Mouse (Mus musculus) 416B (cell line): ENCODE results near the gene Pde4d.

ENCODE experiments used
- DNase-seq: peaks from one replicate; pipeline ENCODE4 v3.0.0; 2011; ENCODE audit warnings: low read depth

The Pde4d gene

DNA sequence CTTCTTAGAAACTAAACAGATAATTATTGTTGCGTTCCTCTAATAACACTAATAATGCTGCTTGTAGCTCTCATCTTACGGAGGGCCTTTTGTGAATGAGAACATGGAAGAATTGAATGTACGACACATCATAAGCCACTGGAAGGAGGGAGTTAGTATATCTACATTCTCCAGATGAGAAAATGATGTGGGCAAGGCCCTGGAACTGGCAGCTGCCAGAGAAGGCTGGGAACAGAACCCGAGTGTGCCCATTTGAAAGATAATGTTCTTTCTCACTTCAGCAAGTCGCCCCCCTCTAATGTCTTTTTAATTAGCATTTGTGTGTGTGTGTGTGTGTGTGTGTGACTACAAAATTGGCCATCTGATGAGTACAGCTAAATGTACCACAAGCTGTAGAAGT lies 1240.8 kb downstream of the Pde4d start:
- DNase-seq, result no peak

DNA sequence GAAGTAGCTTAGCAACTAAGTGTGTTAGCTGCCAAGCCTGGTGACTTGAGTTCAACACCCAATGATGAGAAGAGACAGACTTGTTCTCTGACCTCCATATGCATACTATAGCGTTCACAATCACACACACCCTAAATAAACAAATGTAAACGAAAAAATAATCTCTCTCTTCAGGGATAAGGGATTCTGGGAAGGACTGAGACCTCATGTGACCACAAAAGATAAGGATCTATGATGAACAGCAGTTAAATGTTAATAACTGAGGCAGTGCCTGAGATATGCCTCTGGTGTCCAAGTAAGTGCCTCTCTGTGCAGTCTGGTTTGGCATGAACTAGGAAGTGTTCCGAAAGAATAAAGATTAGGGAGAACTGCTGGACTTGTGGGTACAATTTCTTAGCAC lies 1243.1 kb downstream of the Pde4d start:
- no peak for DNase-seq

DNA sequence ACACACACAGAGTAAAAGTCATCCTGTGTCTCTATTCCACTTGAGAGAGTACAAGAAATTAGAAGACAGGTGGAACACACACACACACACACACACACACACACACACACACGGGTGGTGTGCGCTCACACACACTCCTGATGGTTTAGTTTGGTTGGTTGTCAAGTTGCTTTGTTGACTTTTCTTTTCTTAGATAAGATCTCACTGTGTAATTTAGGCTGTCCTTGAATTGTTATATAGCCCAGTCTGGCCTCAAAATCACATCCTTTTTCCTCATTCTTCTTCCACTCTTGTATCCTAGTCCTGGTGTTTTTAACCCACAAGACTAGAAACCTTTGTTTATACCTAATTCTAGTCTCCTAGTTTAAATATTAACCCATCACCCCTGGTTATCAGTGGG lies 1244.0 kb downstream of the Pde4d start:
- DNase-seq, result peak; percentile 20

DNA sequence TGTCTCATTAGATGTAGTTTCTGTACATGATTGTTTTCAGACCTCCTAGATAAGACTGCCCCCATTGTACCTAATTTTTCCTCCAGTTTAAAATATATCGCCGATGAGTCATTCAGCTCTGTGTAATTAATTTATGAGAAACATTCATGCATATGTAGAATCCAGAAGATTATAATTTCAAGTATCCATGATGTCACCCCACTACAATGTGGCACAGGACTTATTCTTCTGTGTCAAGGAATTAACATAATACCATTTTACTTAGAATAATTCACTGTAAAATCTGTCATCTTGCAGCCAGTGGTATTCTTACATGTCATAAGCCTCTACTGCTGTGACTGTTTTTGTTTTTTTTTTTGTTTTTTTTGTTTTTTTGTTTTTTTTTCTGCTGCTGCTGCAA lies 1244.5 kb downstream of the Pde4d start:
- DNase-seq, result peak; percentile 14

DNA sequence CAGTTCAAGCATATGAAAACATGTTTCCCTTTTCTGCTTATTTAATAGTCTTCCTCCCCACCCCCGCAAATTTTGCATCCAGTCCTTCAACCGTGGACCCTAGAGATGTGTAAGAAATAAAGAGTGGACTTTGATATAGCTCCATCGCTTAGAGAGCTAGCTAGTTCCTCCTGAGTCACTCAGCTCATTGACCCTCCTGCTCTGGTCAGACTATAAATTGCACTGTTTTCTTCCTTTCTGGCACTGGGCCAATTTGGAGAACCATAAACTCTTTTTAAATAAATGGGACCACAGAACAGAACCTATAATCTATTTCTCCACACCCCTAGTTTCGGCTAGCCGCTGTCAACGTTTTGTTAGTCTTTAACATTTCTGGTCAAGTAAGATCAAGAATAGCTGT lies 1245.3 kb downstream of the Pde4d start:
- DNase-seq, result peak; percentile 26

DNA sequence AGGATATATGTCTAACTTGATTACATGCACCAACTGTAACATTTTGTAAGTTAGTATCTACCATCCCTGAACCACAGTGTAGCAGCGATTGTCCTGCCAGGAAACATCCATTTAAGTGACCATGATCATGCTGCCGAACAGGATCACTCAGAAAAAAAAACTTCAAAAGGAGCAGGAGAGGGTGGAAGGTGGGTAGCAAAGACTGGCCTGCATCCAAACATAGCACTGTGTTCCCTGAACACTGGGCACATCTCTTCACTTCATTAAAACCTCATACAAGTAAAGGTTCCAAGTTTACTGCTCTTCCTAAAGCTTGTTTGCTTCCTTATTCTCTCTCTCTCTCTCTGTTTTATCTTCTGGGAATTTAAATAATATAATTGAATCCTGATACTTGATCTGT lies 1256.4 kb downstream of the Pde4d start:
- no peak for DNase-seq

DNA sequence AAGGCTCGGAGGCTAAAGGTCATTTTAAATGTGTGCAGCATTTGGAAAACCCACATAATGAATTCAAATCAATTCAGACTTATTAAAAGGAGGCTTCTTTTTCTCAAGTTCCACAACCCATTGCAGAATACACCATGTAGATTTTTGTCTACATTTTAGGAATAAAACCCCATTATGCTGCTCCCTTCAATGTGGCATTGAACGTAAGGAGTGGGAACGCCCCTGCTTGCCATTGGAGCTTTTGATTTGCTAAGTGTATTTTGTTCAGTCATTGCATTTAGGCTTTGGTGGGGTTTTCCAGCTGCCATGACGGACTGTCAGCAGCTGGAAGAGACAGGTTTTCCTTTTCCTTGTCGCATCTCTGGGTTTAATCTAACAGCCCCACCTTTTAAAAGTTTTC lies 1256.8 kb downstream of the Pde4d start:
- DNase-seq, result no peak

DNA sequence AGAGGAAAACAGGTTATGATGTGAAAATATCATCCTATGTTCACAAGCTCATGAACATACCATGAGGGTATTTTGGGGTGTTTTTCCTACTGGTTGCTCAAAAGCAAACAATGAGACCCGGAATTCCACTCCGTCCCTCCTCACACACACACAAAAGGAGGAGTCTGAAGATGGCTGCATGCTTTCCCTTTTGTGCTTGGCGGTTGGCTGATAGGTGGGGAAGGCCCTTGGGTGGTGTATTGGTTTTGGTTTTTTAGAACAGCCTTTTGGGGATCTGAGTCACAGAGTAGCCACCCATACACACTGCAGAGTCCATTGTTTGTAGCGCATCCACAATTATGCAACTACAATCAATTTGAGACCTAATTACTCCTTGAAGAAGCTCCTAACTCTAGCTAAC lies 1257.4 kb downstream of the Pde4d start:
- no peak for DNase-seq

DNA sequence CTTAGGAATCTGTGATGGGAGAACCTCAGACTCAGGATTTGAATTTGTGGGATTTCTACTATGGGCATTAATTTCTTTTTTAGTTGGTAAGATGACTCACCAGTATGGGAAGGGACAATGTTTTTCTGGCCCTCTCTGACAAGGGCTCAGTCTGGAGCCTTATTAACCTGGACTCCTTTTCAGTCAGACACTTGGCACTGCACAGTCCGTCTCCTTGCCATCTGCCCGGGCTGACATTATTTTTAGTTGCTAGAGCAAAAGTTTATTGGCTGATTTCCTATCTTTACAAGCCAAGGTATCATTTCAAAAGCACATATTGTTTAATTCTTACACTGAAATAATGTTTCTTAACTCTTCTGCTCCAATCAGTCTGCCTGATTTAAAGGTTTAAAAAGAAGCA lies 1258.6 kb downstream of the Pde4d start:
- no peak for DNase-seq

DNA sequence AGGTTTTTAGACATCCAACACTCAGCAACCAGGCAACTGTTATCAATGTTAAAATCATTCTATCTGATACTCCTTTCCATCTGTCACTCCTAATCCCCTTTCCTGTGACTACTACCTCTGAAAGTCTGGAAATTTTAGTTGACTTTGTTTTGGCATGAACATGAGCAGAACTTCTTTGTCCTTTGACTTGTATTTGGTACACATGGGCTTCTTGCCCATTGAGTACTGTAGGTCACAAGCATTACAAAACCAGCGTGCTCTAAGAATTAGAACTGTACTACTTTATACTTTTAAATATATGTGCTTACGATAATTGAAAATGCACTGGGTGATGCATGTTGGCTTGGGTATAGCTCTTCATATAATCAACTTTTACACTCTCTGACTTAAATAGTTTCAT lies 1264.8 kb downstream of the Pde4d start:
- DNase-seq, result no peak

DNA sequence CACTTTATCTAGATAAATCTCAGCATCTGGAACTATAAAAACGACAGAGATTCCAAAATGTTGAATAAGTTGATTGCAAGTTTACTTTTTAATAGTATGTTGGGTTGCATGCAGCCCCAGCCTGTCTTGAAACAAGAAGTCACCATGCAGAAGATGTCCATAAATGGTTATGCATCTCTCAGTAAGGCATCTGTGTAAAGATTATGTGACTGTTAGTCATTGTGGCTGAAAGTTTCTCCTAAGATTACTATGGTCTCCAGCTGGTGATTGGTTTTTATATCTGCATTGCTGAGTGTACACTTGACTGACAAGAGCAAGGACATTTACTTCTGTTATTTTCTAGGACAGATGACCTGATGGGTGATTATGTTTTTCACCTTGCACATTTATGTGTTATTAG lies 1265.6 kb downstream of the Pde4d start:
- peak; percentile 67 for DNase-seq

DNA sequence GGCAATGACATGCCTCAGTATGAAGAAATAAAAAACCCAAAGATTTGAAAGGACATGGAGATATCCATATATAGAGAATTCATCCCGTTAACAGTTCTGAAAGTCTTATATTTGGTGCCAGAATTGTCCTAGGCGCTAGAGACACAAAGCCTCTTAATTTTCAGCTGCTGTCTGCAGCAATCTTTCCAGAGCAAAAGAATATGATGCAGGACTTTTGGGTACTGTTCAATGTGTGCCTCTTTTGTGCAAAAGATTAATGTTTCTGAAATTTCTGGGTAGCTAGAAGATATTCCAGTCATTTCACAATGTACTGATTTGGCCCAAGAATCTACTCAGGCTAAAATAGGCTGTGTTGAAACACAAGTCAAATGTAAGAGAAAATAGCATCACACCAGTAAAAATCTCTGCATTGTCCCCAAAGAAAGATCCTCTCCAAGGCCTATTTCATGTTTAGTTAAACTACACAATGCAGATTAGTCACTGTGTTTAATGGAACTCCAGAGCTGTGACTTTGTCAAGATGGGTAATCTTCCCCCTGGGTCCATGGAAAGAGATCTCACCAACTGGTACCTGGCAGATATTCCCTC lies 1270.5 kb downstream of the Pde4d start:
- DNase-seq, result no peak

DNA sequence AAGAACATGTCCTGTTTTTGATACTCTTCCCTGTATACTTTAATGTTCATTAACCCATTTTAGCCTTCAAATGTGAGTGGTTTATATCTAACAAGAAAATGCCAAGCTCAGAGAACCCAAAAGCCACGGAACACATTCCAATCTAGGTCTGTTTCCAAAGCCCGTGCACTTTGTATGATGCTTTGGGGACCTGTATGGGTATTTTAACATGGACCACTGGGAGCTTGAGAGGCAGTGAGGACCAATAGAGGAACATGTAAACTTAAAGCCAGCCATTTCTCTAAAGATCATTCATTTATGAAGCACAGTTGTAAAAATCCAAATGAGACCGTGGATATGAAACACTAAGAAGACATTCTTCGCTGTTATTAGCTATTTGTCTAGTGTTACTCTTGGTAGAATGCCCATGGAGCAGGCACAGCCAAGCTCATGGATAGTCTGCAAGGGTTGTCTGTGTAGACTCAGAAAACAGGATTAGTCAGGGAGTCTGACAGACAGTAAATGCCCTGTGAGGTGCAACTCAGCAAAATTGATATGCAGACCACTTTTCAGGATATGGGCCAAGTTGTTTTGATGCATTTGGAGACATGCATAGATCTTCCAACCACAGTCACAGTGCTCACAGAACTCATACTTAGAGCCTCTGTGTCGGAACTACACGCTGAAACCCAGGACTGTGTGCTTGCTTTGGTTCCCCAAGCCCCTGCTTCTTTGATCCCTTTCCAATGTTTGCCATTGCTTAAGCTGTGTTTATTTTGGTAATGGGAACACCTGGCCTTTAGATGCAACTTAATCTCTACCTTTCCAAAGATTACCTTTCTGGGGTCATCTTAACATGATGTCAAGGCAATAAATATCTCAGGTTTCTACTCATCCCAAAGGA lies 1272.7 kb downstream of the Pde4d start:
- DNase-seq, result no peak

DNA sequence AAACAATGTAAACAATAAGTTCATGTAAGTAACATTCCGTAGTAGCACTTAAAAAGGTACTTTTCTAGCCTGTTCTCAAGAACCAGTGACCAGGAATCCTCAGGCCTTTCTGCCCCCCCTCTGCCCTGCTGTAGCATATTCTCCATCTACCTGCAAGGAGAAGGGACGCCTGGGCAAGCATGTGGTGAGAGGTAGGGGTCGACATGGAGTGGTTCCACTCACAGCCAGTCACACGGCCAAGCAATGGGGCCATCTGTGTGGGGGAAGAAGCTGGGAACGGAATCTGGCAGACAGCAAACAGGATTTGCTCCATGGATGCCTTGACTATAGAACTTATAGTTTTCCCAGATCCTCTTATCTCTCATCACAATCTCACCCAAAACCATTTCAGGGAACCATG lies 1277.6 kb downstream of the Pde4d start:
- no peak for DNase-seq

DNA sequence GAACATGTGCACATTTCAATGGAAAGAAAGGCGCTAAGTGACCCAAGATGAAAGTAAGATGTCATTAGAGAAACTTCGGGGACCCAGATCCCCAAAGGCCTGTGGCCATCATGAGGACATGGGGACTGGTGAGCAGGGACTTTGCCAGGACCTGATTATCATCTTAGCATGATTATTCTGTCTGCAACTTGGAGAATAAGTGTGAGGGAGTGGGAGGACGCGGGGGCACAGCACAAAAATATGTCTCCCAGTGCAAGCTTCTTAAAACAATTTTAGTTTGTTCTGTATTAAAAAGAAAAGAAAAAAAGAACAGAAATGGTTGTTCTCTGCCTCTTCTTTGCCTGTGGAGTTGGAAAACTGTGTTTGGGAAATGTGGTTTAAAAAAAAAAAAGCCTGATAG lies 1279.9 kb downstream of the Pde4d start:
- no peak for DNase-seq

DNA sequence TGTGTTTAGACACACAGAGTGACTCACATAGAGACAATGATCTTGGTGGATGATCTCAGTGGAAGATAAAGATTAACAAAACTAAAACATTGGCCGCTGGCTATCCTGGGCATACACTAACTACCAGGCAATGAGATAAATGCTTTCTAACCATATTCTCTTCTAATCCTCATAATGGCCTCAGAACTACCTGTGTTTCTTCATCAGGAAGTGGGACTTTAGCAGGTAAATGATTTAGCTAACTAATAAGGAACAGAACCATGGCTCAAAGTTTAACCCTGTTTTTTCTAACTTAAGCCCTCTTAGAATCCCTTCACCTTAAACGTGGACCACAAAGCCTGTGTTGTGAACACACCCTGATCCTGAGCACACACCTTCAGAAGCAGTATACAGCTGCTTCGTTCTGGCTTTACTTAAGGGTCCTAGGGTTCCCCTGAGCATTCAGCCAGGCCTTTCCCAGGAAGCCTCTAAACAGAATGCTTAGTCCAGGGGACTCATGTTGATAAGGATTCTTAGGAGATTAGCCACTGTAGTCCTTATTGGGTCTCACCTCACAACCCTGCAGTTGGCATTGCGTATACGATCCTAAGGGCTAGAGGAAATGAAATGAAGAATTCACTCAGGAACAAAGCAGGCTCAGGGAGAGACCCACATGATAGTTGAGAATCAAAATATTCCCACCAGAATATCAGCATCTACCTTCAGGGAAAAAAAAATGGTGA lies 1283.1 kb downstream of the Pde4d start:
- DNase-seq, result peak; percentile 15

DNA sequence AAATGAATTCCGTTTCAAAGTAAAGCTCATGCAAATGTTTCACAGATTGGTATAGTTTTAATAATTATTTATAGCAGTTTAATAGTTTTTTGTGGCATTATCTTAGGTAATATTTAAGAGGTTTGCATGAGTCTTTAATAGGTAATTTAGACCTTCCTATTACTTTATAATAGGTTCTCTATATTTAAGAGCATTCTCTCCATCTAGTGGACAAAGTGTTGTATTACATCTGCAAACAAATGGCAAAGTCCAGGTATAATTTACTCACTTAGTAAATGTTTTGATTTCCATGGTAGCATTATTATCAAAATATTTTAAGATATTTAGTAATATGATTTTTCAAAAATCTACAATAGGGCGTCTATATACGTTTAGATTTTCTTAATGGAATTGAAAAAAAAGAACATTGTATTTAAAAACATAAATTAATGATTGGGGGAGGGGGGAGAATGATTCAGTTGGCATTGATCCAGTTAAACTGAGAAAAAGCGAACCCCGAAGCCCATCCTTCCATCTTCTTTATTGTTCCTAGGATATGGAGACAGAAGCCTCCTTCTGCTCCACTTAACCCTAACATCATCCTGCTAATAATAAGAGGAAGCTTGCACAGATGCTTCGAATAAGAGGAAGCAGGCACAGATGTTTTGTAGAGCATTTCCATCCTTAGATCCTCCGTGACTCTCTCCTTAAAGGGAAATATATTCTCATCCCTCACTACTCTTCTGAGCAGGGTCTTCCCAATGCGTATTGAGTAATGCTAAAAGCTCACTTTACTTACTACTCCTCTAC lies 1286.7 kb downstream of the Pde4d start:
- DNase-seq, result peak; percentile 64

DNA sequence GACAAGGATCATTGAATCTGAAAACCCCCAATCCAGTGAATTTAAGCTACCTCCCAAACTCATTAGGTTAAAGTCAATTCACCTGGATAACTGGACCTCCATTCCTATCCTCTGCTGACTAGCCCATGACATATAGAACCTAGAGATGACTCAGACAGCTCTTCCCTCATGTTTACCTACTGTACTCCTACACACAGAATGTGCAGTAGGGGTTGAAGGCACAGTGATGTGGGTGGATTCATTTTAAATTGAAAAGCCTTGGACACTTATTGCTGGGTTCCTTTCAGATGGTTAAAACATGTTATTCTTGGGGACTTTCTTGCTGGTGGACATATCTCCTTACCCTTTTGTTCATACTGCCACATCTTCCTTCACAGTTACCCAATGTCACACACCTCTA lies 1296.7 kb downstream of the Pde4d start:
- DNase-seq, result no peak

DNA sequence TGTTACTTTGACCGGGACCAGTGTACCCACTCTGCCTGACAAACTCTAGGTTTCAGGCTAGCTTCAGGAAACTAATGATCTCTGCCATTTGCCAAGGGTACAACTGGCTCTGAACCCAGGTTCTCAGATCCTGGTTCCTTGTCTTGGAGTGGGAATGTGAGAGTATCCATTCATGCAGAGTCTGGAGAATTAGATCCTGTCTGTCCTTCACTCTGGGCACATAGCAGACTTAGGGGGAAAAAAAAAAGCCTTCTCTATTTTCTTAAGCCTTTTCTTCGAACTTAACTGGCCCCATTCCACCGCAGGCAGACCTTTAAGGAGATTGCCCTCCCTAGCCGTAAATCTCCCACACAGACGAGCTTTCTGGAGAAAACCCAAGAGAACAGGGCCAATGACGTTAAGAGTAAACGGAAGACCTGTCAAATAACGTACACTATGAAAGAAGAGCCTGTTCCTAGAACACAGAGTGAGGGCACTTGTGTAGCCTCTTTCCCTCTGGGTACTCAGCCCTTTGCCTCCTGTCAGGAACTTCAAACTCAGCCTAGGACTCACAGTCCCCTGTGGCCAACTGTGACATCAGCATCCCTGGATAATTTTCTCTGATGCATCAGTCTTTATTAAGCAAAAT lies 1302.6 kb downstream of the Pde4d start:
- no peak for DNase-seq

DNA sequence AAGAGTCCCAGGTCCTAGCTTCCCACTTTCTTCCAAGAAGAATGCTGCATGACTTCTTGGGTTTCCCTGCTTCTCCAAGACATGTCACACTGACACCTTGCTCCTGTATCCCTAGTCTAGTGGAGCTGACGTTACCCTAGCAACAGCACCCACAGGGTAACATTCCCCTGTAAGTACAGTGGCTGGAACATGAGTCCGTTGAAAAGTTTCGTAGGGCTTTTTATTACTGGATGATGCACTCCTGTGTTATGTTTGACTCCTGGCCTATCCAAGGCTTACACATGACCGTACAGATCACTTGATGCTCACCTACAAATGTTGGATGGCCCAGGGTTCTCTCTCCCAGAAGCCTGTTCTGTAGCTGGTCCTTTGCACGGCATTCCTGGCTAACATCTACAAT lies 1307.1 kb downstream of the Pde4d start:
- no peak for DNase-seq

DNA sequence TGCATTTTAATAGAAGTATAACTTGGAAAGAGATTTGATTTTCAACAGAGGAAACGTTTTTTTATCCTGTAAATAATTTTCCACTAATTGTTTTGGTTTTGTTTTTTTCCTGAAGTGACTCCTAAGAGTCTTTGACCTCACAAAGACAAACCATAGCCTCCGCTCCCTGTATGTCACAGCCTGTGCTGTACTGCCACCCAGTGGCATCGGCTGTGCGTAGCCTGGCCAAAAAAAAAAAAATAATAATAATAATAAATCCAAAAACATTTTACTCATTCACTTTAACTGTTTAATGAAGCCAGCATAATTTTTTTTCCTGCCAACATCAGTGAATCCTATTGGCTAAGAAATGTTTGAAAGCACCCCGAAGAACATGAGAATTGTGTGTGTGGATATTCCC lies 1309.5 kb downstream of the Pde4d start:
- peak; percentile 28 for DNase-seq

DNA sequence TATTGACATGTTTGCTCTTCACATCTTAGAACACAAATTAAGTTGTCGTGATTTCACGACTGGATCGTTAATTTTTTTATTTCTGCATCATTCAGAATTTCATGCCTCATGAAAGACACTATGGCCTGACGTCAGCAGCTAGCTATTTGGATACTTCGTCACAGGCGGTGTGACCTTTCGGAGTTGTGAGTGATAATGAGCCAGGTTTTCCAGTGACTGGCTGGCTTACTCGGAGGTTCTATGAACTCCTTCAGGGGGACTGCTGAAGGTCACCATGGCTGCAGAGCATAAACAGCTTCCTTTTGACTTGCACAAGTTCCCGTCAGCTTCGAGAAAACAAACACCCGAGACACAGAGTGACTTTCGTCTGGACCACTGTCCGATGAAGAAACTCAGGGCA lies 1311.3 kb downstream of the Pde4d start:
- no peak for DNase-seq
